Mouse (Mus musculus) stomach, postnatal 0 days (tissue): ENCODE measurements around the gene Trmt112. TPM values are rescaled to one million over a fixed set of nuclear protein-coding genes. Genes with fewer than 3 reads are reported as not detected.
A peak's percentile ranks its signal among the peaks of the same experiment; 100 is the strongest.

Experiments used
- ATAC-seq: fragments of 200-750 bp; cut with Nextera tagmentation; 2 replicates; pipeline ENCODE4 v1.8.0; 2017; ENCODE audit not compliant: low FRiP score, low TSS enrichment
- DNase-seq: peaks from one replicate; pipeline ENCODE4 v3.0.0-alpha.2; 2016; ENCODE audit warnings: low spot score
- H3K27ac ChIP-seq: fragments of 300-500 bp; sonication (generic); replicated peaks from 2 replicates; pipeline ENCODE4 v1.5.1; 2014; ENCODE audit warnings: mild to moderate bottlenecking, control low read depth
- H3K27me3 ChIP-seq: fragments of 300-500 bp; sonication (generic); 2 replicates; pipeline ENCODE4 v1.6.1; 2014; ENCODE audit warnings: low read length; ENCODE audit not compliant: control insufficient read depth, insufficient read depth
- H3K36me3 ChIP-seq: fragments of 300-500 bp; sonication (generic); 2 replicates; pipeline ENCODE4 v1.6.1; 2014; ENCODE audit warnings: low read length, mixed read lengths; ENCODE audit not compliant: control insufficient read depth, insufficient read depth
- H3K4me1 ChIP-seq: fragments of 300-500 bp; sonication (generic); replicated peaks from 2 replicates; pipeline ENCODE4 v1.6.1; 2014; ENCODE audit warnings: antibody characterized with exemption; ENCODE audit not compliant: control insufficient read depth, insufficient read depth
- H3K4me2 ChIP-seq: fragments of 300-500 bp; sonication (generic); replicated peaks from 2 replicates; pipeline ENCODE4 v1.6.1; 2014; ENCODE audit warnings: low read depth, mild to moderate bottlenecking, control low read depth, moderate library complexity
- H3K4me3 ChIP-seq: fragments of 300-500 bp; sonication (generic); 2 replicates; pipeline ENCODE4 v1.5.1; 2014; ENCODE audit warnings: low read depth, low read length, control low read depth
- H3K9ac ChIP-seq: fragments of 300-500 bp; sonication (generic); 2 replicates; pipeline ENCODE4 v1.6.1; 2014; ENCODE audit warnings: mild to moderate bottlenecking, low read length, control low read depth, mixed read lengths
- H3K9me3 ChIP-seq: fragments of 300-500 bp; sonication (generic); 2 replicates; pipeline ENCODE4 v1.6.1; 2016; ENCODE audit warnings: low read length; ENCODE audit not compliant: control insufficient read depth
- CTCF ChIP-seq: IDR thresholded peaks from 2 replicates; pipeline ENCODE4 v1.5.1; 2016; ENCODE audit warnings: antibody characterized with exemption, low read depth, mild to moderate bottlenecking, moderate library complexity
- EP300 ChIP-seq: optimal IDR thresholded peaks from 2 replicates; pipeline ENCODE3; 2016; ENCODE audit warnings: antibody characterized with exemption
- WGBS: fragments of 180-500 bp; shearing (Covaris S2); extraction: QIAGEN DNeasy Blood & Tissue Kit; methylation state at CpG from one replicate; pipeline ENCODE4 v1.1.7; 2014; 5-methylcytosine and 5-hydroxymethylcytosine counted together
- polyA plus RNA-seq: library from polyadenylated mRNA; unstranded; fragments of >200 nt; fragmentation: Nextera tagmentation; extraction: Ambion mirVana; gene quantifications from 2 replicates; pipeline ENCODE4 v1.2.1, GENCODE M21; 2015

The Trmt112 gene
- polyA plus RNA-seq, 1 experiment from 2014 or later, result 85.9 TPM

GRCm38 (mm10) chr19:6872701-6873100 lies 36.8 kb upstream of the Trmt112 start:
- Histone ChIP-seq H3K9me3 (no peaks in the 10 kb centered on the region), H3K4me1 (no peaks in the 10 kb centered on the region), H3K4me3 (no peak overlapping the region), H3K36me3 (no peaks in the 10 kb centered on the region), H3K27me3 (no peaks in the 10 kb centered on the region), H3K9ac (no peak overlapping the region), H3K4me2 (no peak overlapping the region), H3K27ac (no peak overlapping the region)
- no peak for TF ChIP-seq EP300
- no peak for TF ChIP-seq CTCF
- no peak for ATAC-seq
- WGBS, result 72% methylated on average over 3 of the region's 3 CpGs
- DNase-seq, result no peak

DNA sequence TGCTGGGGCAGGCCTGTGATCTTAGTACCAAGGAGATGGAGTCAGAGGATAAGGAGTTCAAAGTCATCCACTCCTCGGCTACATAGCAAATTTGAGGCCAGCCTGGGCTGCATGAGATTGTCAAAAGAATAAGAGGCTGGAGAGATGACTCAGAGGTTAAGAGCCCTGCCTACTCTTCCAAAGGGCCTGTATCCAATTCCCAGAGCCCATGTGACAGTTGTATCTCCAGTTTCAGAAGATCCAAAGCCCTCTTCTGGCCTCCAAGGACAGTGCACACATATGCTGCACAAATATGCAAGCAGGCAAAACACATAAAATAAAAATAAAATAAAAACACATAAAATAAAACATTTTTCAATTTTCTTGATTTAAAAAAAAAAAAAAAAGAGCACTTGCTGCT lies 35.2 kb upstream of the Trmt112 start:
- no peak for DNase-seq
- Histone ChIP-seq H3K4me1 (no peaks in the 10 kb centered on the region), H3K27ac (no peak overlapping the region), H3K36me3 (no peaks in the 10 kb centered on the region), H3K27me3 (no peaks in the 10 kb centered on the region), H3K4me3 (no peak overlapping the region), H3K9ac (no peak overlapping the region), H3K9me3 (no peaks in the 10 kb centered on the region), H3K4me2 (no peak overlapping the region)
- 77% methylated on average over 1 of the region's 1 CpGs for WGBS
- no peak for TF ChIP-seq CTCF
- TF ChIP-seq EP300, result no peak
- no peak for ATAC-seq

- Histone ChIP-seq H3K4me1 (no peaks in the 10 kb centered on the region), H3K27ac (no peak overlapping the region), H3K36me3 (no peaks in the 10 kb centered on the region), H3K9me3 (no peaks in the 10 kb centered on the region), H3K9ac (no peak overlapping the region), H3K27me3 (no peaks in the 10 kb centered on the region), H3K4me3 (no peak overlapping the region), H3K4me2 (no peak overlapping the region)
- DNase-seq (no peak), ATAC-seq (no peak)
- 78% methylated on average over 6 of the region's 6 CpGs for WGBS
- no peak for TF ChIP-seq EP300
- TF ChIP-seq CTCF, result no peak
Observed at GRCm38 (mm10) chr19:6875834-6876233, 33.7 kb upstream of the Trmt112 start.

GRCm38 (mm10) chr19:6876799-6877198 lies 32.7 kb upstream of the Trmt112 start:
- Histone ChIP-seq H3K4me2 (no peak overlapping the region), H3K4me1 (no peaks in the 10 kb centered on the region), H3K9me3 (no peaks in the 10 kb centered on the region), H3K9ac (no peak overlapping the region), H3K36me3 (no peaks in the 10 kb centered on the region), H3K27ac (no peak overlapping the region), H3K27me3 (no peaks in the 10 kb centered on the region), H3K4me3 (no peak overlapping the region)
- DNase-seq, result no peak
- peak; percentile 21; the same call in 1 of the 2 replicates for ATAC-seq
- TF ChIP-seq EP300 (no peak), CTCF (no peak)

DNA sequence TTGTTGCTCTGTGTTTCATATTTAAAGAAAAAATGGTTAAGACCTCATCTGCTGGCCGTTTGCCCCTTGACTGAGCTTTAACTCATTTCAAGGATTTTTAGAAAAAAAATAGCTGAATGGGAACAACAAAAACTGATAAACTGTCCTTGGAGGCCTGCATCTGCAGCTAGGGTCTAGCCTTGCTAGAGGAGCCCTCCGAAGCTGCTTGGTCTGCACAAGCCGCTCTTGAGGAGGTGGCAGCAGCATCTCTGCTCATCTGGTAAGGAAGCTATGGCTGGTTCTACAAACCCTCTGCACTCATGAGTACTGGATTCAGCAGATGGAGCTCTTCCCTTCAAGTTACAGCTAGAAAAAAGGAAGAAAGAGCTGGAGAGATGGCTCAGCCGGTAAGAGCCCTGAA lies 31.5 kb upstream of the Trmt112 start:
- Histone ChIP-seq H3K4me3 (no peak overlapping the region), H3K36me3 (no peaks in the 10 kb centered on the region), H3K9ac (no peak overlapping the region), H3K27ac (no peak overlapping the region), H3K9me3 (no peaks in the 10 kb centered on the region), H3K4me2 (no peak overlapping the region), H3K4me1 (no peaks in the 10 kb centered on the region), H3K27me3 (no peaks in the 10 kb centered on the region)
- DNase-seq, result no peak
- TF ChIP-seq CTCF (no peak), EP300 (no peak)
- ATAC-seq, result no peak
- WGBS, result 82% methylated on average over 4 of the region's 4 CpGs

- Histone ChIP-seq H3K9ac (no peak overlapping the region), H3K27me3 (no peaks in the 10 kb centered on the region), H3K4me2 (no peak overlapping the region), H3K9me3 (no peaks in the 10 kb centered on the region), H3K4me1 (no peaks in the 10 kb centered on the region), H3K36me3 (no peaks in the 10 kb centered on the region), H3K27ac (0 out of 2 replicates have a peak overlapping the region, but pooled peaks have one; percentile 40), H3K4me3 (no peak overlapping the region)
- WGBS, result 34% methylated on average over 4 of the region's 4 CpGs
- peak; percentile 54 for TF ChIP-seq EP300
- TF ChIP-seq CTCF, result no peak
- DNase-seq (no peak), ATAC-seq (no peak)
Observed at GRCm38 (mm10) chr19:6892512-6892911, 17.0 kb upstream of the Trmt112 start.
